Mouse (Mus musculus): ENCODE results near the gene Taz.

DNA sequence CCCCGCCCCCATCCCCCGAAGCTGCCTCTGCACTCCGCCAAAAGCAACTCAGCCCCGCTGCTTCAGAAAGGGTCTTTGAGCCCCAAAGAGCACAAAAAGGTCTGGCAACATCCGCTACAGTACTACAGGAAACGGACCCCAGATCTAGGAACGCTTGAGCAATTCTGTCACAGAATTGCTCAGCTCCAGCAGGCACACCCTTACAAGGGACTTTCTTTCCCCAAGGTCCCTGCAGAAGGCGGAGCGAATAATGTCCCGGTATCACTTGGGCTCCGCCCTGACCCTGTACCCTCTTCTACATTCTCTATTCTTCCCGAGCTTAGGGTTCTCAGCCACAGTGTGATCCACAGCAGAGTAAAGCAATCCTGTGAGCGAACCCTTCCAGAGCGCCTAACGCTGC lies 35.0 kb upstream of the Taz start:
- no peak for TF ChIP-seq CTCF (IDR thresholded peaks at IDR 0.05; ENCODE audit: low read depth)
- TF ChIP-seq EP300 (IDR thresholded peaks at IDR 0.05; ENCODE audit: low read depth), result no peak

All from liver, embryonic 14.5 days (tissue).